Mouse (Mus musculus): ENCODE measurements at regions not wholly inside any gene's neighbourhood (a gene's known extent, or its start where the extent isn't known, plus 50 kb on each side); places are given as distances from the start of the nearest gene placed in this dataset.

DNA sequence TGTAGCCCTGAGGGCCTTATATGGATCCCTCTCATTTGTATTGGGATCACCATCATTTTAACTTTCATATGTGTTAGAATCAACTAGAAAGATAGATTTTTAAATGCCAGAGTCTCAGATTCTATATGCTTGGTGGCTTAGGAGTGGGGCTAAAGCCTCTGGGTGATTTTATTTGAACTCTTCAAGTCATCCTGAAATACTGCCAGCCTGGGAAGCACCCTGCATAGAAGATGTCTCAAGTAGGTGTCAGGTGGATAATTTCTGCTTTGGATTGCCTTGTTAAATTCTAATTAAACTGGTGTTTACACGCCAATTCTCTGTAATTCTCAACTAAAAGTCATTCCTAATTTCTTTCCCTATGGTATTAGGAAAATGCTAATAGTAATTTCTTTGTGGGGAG lies 4154.0 kb downstream of the 9330182O14Rik start:
- peak; percentile 13 for DNase-seq (ENCODE audit: low spot score)
- 57% methylated on average over 1 of the region's 1 CpGs for WGBS
- Histone ChIP-seq H3K27ac (ENCODE audit: low read depth, low read length) (no peak overlapping the region), H3K9me3 (replicated peaks; ENCODE audit: control insufficient read depth, low read length) (no peaks in the 10 kb centered on the region), H3K27me3 (replicated peaks; ENCODE audit: control insufficient read depth, insufficient read depth, low read length) (no peaks in the 10 kb centered on the region), H3K4me3 (ENCODE audit: low read depth, low read length) (no peak overlapping the region), H3K36me3 (ENCODE audit: control insufficient read depth, insufficient read depth, low read length) (no peaks in the 10 kb centered on the region), H3K4me1 (ENCODE audit: control insufficient read depth, insufficient read depth, low read length) (no peaks in the 10 kb centered on the region), H3K9ac (ENCODE audit: low read length) (no peak overlapping the region), H3K4me2 (ENCODE audit: low read length) (no peak overlapping the region)
- ATAC-seq = 0 out of 2 replicates have a peak, but pooled peaks have one; percentile 23

DNA sequence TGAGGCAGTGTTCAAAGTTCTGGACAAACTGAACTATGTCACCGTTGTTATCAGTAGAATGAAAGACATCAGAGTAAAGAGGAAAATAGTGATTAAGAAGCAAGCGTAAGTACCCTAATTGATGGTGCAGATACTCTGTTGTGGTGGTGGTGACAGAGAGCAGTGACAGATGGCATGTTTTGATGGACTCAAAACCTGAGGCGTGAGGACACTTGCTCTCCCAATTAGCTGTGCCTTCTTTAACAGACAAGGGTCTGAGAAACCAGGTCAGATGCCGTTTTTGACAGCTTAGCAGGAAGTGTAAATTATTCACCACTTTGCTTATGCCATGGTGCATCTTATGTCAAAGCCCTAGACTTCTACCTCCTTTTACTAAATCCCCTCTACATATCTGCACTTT lies 4154.5 kb downstream of the 9330182O14Rik start:
- ATAC-seq (peak; percentile 76), DNase-seq (ENCODE audit: low spot score) (peak; percentile 46)
- Histone ChIP-seq H3K9me3 (replicated peaks; ENCODE audit: control insufficient read depth, low read length) (no peaks in the 10 kb centered on the region), H3K4me3 (ENCODE audit: low read depth, low read length) (no peak overlapping the region), H3K27ac (ENCODE audit: low read depth, low read length) (no peak overlapping the region), H3K36me3 (ENCODE audit: control insufficient read depth, insufficient read depth, low read length) (no peaks in the 10 kb centered on the region), H3K4me2 (ENCODE audit: low read length) (no peak overlapping the region), H3K27me3 (replicated peaks; ENCODE audit: control insufficient read depth, insufficient read depth, low read length) (no peaks in the 10 kb centered on the region), H3K9ac (ENCODE audit: low read length) (no peak overlapping the region), H3K4me1 (ENCODE audit: control insufficient read depth, insufficient read depth, low read length) (no peaks in the 10 kb centered on the region)
- 37% methylated on average over 4 of the region's 4 CpGs for WGBS

DNA sequence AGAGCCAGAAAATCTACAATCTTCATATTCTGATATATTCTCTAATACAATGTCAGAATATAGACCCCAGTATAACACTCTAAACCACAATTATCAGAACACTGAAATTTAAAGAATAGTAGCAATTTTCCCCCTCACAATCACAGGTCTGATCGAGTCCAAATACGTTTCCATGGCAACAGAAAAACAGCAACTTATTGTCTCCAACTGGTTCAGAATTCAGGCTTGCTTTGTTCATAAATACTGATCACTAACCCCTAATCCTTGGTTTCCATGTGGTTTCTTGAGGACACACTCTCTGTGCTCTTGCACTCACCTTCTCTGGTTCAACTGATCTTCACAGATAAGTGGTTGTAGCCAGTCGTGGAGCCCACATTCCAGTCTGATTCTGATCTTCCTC lies 4167.3 kb downstream of the 9330182O14Rik start:
- ATAC-seq = no peak
- no peaks in the 10 kb centered on the region for H3K27me3 ChIP-seq (replicated peaks; ENCODE audit: control insufficient read depth, insufficient read depth, low read length)
- H3K27ac ChIP-seq (ENCODE audit: low read depth, low read length) = no peak overlapping the region
- H3K4me1 ChIP-seq (ENCODE audit: control insufficient read depth, insufficient read depth, low read length) = no peaks in the 10 kb centered on the region
- H3K4me2 ChIP-seq (ENCODE audit: low read length) = no peak overlapping the region
- WGBS = 63% methylated on average over 3 of the region's 3 CpGs
- H3K9ac ChIP-seq (ENCODE audit: low read length) = no peak overlapping the region
- DNase-seq (ENCODE audit: low spot score) = peak; percentile 51
- H3K9me3 ChIP-seq (replicated peaks; ENCODE audit: control insufficient read depth, low read length) = no peaks in the 10 kb centered on the region
- no peak overlapping the region for H3K4me3 ChIP-seq (ENCODE audit: low read depth, low read length)
- H3K36me3 ChIP-seq (ENCODE audit: control insufficient read depth, insufficient read depth, low read length) = no peaks in the 10 kb centered on the region

DNA sequence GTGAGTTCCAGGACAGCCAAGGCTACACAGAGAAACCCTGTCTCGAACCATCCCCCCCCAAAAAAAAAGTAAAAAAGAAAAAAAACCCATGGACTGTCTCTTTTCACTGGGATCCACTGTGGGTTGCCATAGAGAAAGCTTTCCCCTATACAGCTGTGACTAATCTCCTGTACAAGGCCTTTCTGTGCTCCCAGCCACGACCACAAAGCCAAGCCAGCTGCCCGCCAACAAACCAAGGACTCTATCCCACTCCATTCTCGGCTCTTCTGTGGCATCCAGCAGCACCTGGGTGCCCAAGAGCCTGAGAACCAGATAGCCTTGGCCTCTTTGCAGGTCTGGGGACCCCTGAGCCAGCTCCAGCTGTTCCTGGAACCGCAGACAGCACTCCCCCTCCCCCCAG lies 4176.7 kb downstream of the 9330182O14Rik start:
- no peak for DNase-seq (ENCODE audit: low spot score)
- H3K4me3 ChIP-seq (ENCODE audit: low read depth, low read length) = no peak overlapping the region
- no peaks in the 10 kb centered on the region for H3K4me1 ChIP-seq (ENCODE audit: control insufficient read depth, insufficient read depth, low read length)
- H3K9ac ChIP-seq (ENCODE audit: low read length) = no peak overlapping the region
- no peaks in the 10 kb centered on the region for H3K9me3 ChIP-seq (replicated peaks; ENCODE audit: control insufficient read depth, low read length)
- no peak overlapping the region for H3K27ac ChIP-seq (ENCODE audit: low read depth, low read length)
- 80% methylated on average over 5 of the region's 5 CpGs for WGBS
- H3K36me3 ChIP-seq (ENCODE audit: control insufficient read depth, insufficient read depth, low read length) = no peaks in the 10 kb centered on the region
- no peak overlapping the region for H3K4me2 ChIP-seq (ENCODE audit: low read length)
- no peaks in the 10 kb centered on the region for H3K27me3 ChIP-seq (replicated peaks; ENCODE audit: control insufficient read depth, insufficient read depth, low read length)
- no peak for ATAC-seq

DNA sequence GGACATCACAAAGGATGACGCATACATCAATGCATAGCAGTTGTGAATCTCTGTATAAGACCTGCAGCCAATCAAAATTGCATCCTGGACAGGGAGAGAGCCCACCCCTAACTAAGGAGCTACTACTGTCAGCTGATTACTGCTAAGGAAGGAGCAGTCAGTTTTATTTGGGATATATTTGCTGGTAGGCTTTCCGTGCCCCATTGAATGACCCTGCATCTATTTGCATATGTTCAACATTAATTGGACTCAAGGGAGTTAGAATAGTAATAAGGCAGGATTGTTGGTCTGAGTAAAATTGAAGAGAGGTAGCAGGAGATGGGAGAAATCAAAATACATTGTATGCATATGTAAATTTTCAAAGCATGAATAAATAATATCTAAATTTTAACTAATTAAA lies 4179.1 kb downstream of the 9330182O14Rik start:
- Histone ChIP-seq H3K9ac (ENCODE audit: low read length) (no peak overlapping the region), H3K4me3 (ENCODE audit: low read depth, low read length) (no peak overlapping the region), H3K9me3 (replicated peaks; ENCODE audit: control insufficient read depth, low read length) (no peaks in the 10 kb centered on the region), H3K27ac (ENCODE audit: low read depth, low read length) (no peak overlapping the region), H3K4me1 (ENCODE audit: control insufficient read depth, insufficient read depth, low read length) (no peaks in the 10 kb centered on the region), H3K36me3 (ENCODE audit: control insufficient read depth, insufficient read depth, low read length) (no peaks in the 10 kb centered on the region), H3K4me2 (ENCODE audit: low read length) (no peak overlapping the region), H3K27me3 (replicated peaks; ENCODE audit: control insufficient read depth, insufficient read depth, low read length) (no peaks in the 10 kb centered on the region)
- DNase-seq (ENCODE audit: low spot score) (peak; percentile 42), ATAC-seq (peak; percentile 68; the same call in 1 of the 2 replicates)
- WGBS = 55% methylated on average over 2 of the region's 2 CpGs
